30 mouse cellular contexts compared by ENCODE assay signal in genomic region chr10:69034390-69035120, GRCm38 (mm10).
DNase-seq lines count a peak whose midpoint lies in the region; ATAC-seq lines count a peak whose summit lies in the region.
"Had no signal": no experiment of that assay in that cellular context is flagged by ENCODE, and none has a peak within 500 bp of the region (broad histone marks: within the 10 kb centered on the region; RNA-seq: fewer than 3 reads in every experiment).

No protein-coding gene starts in this region.

- H3K27me3 ChIP-seq in embryonic facial prominence, embryonic 10.5 days (replicated peaks; ENCODE audit: low read depth, poor library complexity, severe bottlenecking) = no peaks in the 10 kb centered on the region
- H3K27me3 ChIP-seq: embryonic facial prominence, embryonic 13.5 days; forebrain, embryonic 15.5 days; heart, embryonic 13.5 days; Patski had no signal

- H3K4me1 ChIP-seq in embryonic facial prominence, embryonic 10.5 days = peaks cover 18% of the 10 kb centered on the region
- H3K4me1 ChIP-seq: forebrain, embryonic 15.5 days; heart, embryonic 10.5 days; heart, embryonic 13.5 days had no signal

- 32% methylated on average over 2 of the region's 2 CpGs for WGBS in embryonic facial prominence, embryonic 10.5 days

- no peak for ATAC-seq in erythroblast, adult 5-6 weeks (replicated peaks; ENCODE audit: low FRiP score, poor library complexity, severe bottlenecking)
- ATAC-seq: activated CD4-positive, CD25-positive, alpha-beta regulatory T cell, adult 4 months; forebrain, embryonic 15.5 days; hindbrain, postnatal 0 days; inflammation-experienced regulatory T-cells, adult 6 months; intestine, embryonic 16.5 days; Patski had no signal

- no peak overlapping the region for H3K27ac ChIP-seq in embryonic facial prominence, embryonic 10.5 days (replicated peaks)
- H3K27ac ChIP-seq: embryonic facial prominence, embryonic 13.5 days; forebrain, embryonic 15.5 days; heart, adult 2 months; heart, embryonic 10.5 days; heart, embryonic 13.5 days; hindbrain, embryonic 14.5 days; hindbrain, postnatal 0 days had no signal

- H3K4me3 ChIP-seq in embryonic facial prominence, embryonic 10.5 days = no peak overlapping the region
- H3K4me3 ChIP-seq: embryonic facial prominence, embryonic 13.5 days; forebrain, embryonic 15.5 days; heart, adult 2 months; heart, embryonic 10.5 days; heart, embryonic 13.5 days had no signal

- peak; percentile 28 for DNase-seq in embryo, embryonic 10 days (ENCODE audit: low spot score)
- no peak for DNase-seq in embryo, embryonic 11 days
- DNase-seq in ES-CJ7 (ENCODE audit: low read depth, low spot score) = peak; percentile 87
- DNase-seq in ZHBTc4 (ENCODE audit: low read depth, low spot score) = peak; percentile 76
- DNase-seq in embryonic facial prominence, embryonic 10.5 days (ENCODE audit: low spot score) = peak; percentile 27
- no peak for DNase-seq in gastrocnemius, adult 8-10 months (ENCODE audit: low spot score in 2 of 2)
- DNase-seq in thymus, postnatal 14 days = no peak
- DNase-seq: adrenal gland, adult 8-10 months; adrenal gland, postnatal 25 days; cerebellum, adult 11-12 months; cerebellum, adult 8-10 months; cerebellum, postnatal 14 days; gastrocnemius, postnatal 10 days; gastrocnemius, postnatal 36 days; heart, adult 2 months; heart, postnatal 14 days; heart, postnatal 4 days; kidney, adult 18-20 months had no signal

- H3K9me3 ChIP-seq in embryonic facial prominence, embryonic 10.5 days = 0 out of 2 replicates have a peak, but pooled peaks cover 9% of the 10 kb centered on the region
- H3K9me3 ChIP-seq: embryonic facial prominence, embryonic 13.5 days; forebrain, embryonic 15.5 days; heart, embryonic 10.5 days; heart, embryonic 13.5 days had no signal

- no peaks in the 10 kb centered on the region for H3K36me3 ChIP-seq in embryonic facial prominence, embryonic 10.5 days (replicated peaks)
- H3K36me3 ChIP-seq: embryonic facial prominence, embryonic 13.5 days; forebrain, embryonic 15.5 days; G1E; heart, embryonic 10.5 days; heart, embryonic 13.5 days had no signal

Comparison
In these comparisons a context has a peak if more than half of its experiments do, and no peak if none do; other contexts are left out.
1. DNase-seq: peak in embryo, embryonic 10 days (single experiment), ES-CJ7 (single experiment), ZHBTc4 (single experiment) and embryonic facial prominence, embryonic 10.5 days (single experiment); none in embryo, embryonic 11 days (single experiment), gastrocnemius, adult 8-10 months (0 of 2) and thymus, postnatal 14 days (single experiment).